In the genomic region with DNA sequence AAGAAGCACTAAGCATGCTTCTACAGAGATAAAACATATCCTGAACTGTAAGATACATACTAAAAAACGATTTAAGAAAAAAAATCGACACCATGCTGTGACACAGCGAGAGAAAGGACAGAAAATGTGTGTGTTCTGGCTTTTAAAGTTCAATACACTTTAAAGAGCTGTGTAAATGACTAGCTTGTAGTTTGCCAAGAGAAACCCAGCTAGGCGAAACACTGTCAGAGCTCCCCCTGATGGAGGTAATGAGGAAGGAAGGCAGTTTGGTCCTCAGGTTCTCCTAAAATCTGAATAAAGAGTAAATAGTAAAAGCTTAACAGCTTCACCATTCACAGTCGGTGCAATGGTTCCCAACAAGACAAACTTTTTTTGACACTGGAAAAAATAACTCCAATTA, we compare ENCODE assay signal across 7 mouse cellular contexts.
A peak's percentile ranks its signal among the peaks of the same experiment; 100 is the strongest.
DNase-seq lines count a peak whose midpoint lies in the region.

No protein-coding gene starts in this region.

- DNase-seq in 3134 (ENCODE audit: extremely low read depth, insufficient read length, low spot score) (peak; percentile 8), 3T3-L1 (ENCODE audit: low read depth, low spot score) (peak; percentile 20)
- DNase-seq in cerebellum, postnatal 14 days: peak; percentile 65 to 75
- DNase-seq in heart, postnatal 4 days: peak; percentile 44
- peak; percentile 59 to 64 for DNase-seq in left cerebral cortex, adult 18-20 months (ENCODE audit: low spot score in 2 of 2)
- DNase-seq in right cerebral cortex, adult 2 months (ENCODE audit: low spot score in 2 of 2): peak; percentile 73 to 82
- DNase-seq in thymus, adult 18-20 months: no peak

Comparison
In these comparisons a context has a peak if more than half of its experiments do, and no peak if none do; other contexts are left out.
1. DNase-seq: peak in 3134 (single experiment), 3T3-L1 (single experiment), cerebellum, postnatal 14 days (2 of 2), heart, postnatal 4 days (single experiment), left cerebral cortex, adult 18-20 months (2 of 2) and right cerebral cortex, adult 2 months (2 of 2); none in thymus, adult 18-20 months (0 of 2).